Mouse (Mus musculus) frontal cortex, postnatal 14 days (tissue): ENCODE measurements around the gene Gpn2.
A peak's percentile ranks its signal among the peaks of the same experiment; 100 is the strongest.

Experiments used
- DNase-seq, 2 experiments: peaks; one replicate each; pipeline ENCODE4 v3.0.0; 2022; ENCODE audit warnings: low spot score in 2 of 2

Gene Gpn2

GRCm38 (mm10) chr4:133592570-133592969 lies 8.4 kb downstream of the Gpn2 start:
- DNase-seq: peak in 1 of 2 experiments; percentile 51

- DNase-seq: no peak
Observed at GRCm38 (mm10) chr4:133595538-133595937, 11.4 kb downstream of the Gpn2 start.

GRCm38 (mm10) chr4:133596084-133596483 lies 11.9 kb downstream of the Gpn2 start:
- DNase-seq: no peak

DNA sequence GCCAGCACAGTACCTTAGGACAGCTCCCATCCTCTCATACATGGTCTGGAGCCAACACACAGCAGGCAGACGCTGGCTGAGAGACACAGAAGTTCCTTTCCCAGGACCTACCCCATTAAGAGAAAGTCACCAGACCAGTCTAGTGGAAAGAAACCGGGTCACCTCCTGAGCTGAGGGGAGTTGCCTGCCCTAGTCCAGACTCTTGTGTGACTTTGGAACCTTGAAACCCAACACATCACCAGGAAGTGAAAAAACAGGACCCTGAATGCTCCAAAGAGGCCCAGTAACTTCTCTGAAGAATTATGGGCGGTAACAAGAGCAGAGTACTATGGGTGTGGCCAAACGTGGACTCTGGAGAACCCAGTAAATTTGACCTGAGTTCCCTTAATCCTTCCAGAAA lies 14.5 kb downstream of the Gpn2 start:
- DNase-seq: no peak

- no peak for DNase-seq
Observed at GRCm38 (mm10) chr4:133599116-133599515, 15.0 kb downstream of the Gpn2 start.

GRCm38 (mm10) chr4:133599571-133600073 lies 15.5 kb downstream of the Gpn2 start:
- peak; percentile 51 to 68 for DNase-seq

DNA sequence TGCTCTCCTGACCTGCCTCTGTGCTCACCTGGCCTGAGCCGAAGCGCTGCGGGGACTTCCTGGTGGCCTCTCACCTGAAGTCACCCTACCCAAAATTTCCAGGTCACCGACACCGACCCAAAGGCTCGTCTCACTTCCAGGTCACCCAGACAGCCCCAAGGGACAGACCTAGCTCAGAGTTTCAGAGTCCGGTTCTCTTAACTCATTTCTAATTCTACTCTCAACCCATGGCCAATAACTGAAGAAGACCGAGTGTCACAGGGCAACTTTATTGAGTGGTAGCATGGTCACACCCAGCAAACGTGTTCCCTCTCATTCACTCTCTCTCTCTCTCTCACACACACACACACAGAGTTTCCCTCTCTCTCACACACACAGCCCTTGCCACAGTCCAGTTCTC lies 16.1 kb downstream of the Gpn2 start:
- DNase-seq: no peak

DNA sequence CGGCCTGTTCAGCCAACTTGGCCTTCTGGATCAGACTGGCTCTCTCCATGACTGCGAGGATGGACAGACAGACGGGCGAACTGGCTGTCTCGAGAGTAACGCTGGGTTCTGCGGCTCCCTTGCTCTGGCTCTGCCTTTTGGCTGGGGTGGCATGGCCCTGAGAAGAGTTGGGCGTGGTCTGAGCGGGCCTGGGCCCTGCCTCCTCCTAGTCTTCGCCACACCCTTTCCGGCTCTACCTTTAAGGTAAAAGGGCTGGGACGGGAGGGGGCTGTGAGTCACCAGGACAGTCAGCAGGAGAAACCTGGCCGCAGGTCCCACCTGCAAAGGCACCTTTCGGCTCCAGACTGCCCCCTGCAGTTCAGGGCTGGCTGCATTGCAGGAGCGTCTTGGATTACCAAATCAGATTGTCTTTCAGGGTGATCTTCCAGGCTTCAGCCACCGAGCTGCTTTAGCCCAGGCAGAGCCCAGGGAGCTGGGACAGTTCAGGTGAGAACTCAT lies 17.6 kb downstream of the Gpn2 start, which contains the start of gene Sfn:
TSS of gene Sfn (minus strand) at position 448 of the 498 bp plus-strand sequence.
- DNase-seq: no peak

DNA sequence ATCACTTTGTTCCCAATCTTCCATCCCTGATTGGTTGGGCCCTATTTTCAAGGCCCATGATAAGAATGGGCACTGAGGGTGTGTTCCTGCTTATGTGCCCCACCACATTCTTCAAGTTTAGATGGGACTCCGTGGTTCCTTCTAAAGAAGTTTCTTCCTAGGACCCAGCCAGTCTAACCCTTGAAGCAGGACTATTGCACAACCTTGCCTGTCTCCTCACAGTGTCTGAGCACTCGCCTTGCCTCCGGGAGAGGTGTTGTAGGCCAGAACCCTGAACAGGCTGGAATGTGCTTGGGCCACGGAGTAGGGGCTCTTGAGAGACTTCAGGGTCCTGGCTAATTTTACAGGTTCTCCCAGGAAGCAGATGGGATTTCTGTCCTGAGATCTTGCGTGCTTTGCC lies 18.9 kb downstream of the Gpn2 start:
- no peak for DNase-seq

GRCm38 (mm10) chr4:133604175-133604574 lies 20.0 kb downstream of the Gpn2 start:
- no peak for DNase-seq

DNA sequence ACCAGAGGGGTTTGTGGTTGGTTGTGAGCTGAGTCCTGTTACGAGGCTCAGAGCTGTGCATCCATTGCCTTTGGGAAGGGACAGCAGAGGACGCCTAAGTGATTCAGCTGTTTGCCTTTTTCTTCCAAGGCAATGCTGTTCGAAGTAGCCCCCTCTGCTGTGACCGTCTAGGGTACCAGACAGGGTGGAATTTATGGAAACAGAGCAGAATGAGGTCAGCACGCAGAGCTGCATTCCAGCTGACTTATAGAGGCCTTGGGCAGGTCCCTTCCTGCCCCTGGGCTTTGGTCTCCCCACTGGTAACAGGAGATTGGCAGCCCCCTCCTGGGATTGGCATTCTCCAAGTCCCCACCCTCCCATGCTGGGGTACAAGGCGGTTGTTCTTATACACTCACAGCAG lies 20.7 kb downstream of the Gpn2 start:
- no peak for DNase-seq

DNA sequence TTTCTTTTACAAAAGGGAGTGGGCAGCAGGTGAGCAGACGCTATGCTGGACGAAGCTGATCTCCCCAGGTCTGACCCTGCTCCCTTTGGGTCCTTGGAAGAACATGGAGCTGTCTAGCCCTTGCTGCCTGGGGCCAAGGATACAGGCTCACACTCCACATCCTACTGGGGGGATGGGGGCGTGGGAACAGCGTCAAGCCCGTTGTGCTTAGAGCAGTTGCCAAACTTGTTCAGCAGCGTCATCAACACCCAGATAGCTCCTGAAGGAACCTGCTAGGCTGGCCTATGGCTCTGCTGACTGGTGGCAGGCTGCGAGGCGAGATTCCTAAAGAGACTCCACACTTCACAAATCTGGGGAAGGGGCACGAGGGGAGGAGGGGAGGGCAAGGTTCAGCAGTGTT lies 21.2 kb downstream of the Gpn2 start:
- no peak for DNase-seq

- no peak for DNase-seq
Observed at GRCm38 (mm10) chr4:133607284-133607683, 23.1 kb downstream of the Gpn2 start.

- peak in 1 of 2 experiments; percentile 49 for DNase-seq
Observed at GRCm38 (mm10) chr4:133609719-133610118, 25.6 kb downstream of the Gpn2 start.

GRCm38 (mm10) chr4:133611815-133612214 lies 27.7 kb downstream of the Gpn2 start:
- DNase-seq: no peak

GRCm38 (mm10) chr4:133612416-133612815 lies 28.3 kb downstream of the Gpn2 start:
- DNase-seq: no peak

- no peak for DNase-seq
Observed at GRCm38 (mm10) chr4:133613026-133613425, 28.9 kb downstream of the Gpn2 start.

- no peak for DNase-seq
Observed at GRCm38 (mm10) chr4:133613867-133614266, 29.7 kb downstream of the Gpn2 start.

GRCm38 (mm10) chr4:133614274-133614761 lies 30.2 kb downstream of the Gpn2 start:
- peak; percentile 21 to 49 for DNase-seq

DNA sequence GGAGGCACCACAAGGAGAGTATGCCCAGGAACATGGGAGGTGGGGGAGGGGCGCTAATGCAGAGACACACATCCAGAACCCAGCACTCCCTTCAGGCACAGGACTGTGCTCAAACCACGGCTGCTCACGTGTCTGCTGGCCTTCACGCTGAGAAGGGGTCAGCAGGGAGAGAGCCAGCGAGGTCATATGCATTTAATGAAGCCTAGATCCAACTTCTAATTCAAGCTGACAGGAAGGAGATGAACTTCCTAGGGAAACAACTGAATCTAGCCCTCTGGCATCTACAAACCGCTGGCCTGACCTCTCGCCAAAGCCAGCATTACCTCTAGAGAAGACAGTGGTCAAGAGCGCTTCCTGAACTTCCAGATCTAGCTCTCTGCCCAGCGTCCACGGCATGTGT lies 31.3 kb downstream of the Gpn2 start:
- DNase-seq: no peak

DNA sequence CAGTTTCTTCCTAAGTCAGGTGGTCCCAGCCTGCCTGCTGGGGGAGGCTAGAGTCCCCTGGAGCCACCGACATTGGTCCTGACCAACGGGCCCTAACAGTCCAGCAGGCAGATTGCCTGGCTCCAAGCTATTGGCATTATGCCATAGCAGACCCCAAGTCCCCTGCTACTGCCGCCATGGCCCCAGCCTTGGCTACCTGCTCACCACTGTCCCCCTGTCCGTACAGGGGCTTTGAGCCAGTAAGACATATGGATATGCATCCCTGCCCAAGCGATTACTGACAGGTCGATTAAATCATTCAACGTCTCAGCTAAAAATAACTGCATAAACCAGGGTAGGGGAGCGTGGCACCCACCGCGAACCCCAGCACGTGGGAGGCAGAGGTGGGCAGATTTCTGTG lies 33.8 kb downstream of the Gpn2 start:
- DNase-seq: no peak

GRCm38 (mm10) chr4:133619473-133620136 lies 35.4 kb downstream of the Gpn2 start:
- DNase-seq: no peak

- no peak for DNase-seq
Observed at GRCm38 (mm10) chr4:133620668-133621067, 36.5 kb downstream of the Gpn2 start.
